Comparison of ENCODE assay signal across 8 mouse cellular contexts in genomic region chr11:81588630-81589029, GRCm38 (mm10).
A peak's percentile ranks its signal among the peaks of the same experiment; 100 is the strongest.
DNase-seq lines count a peak whose midpoint lies in the region; ATAC-seq and TF ChIP-seq lines count a peak whose summit lies in the region.

No protein-coding gene starts in this region.

- H3K36me3 ChIP-seq in ES-E14 (ENCODE audit: control insufficient read depth, insufficient read depth, low read length, poor library complexity, severe bottlenecking), result no peaks in the 10 kb centered on the region
- no peaks in the 10 kb centered on the region for H3K36me3 ChIP-seq in embryonic facial prominence, embryonic 11.5 days (replicated peaks; ENCODE audit: control insufficient read depth, insufficient read depth, low read depth, low read length)
- H3K36me3 ChIP-seq in heart, embryonic 10.5 days, result no peaks in the 10 kb centered on the region

- no peak for ATAC-seq in embryonic facial prominence, embryonic 11.5 days (replicated peaks; ENCODE audit: insufficient number of reproducible peaks, low FRiP score, low TSS enrichment, low read depth)
- no peak for ATAC-seq in activated CD4-positive, CD25-positive, alpha-beta regulatory T cell, adult 4 months

- H3K27ac ChIP-seq in ES-E14 (ENCODE audit: insufficient read depth, low read depth, low read length, poor library complexity, severe bottlenecking), result no peak overlapping the region
- no peak overlapping the region for H3K27ac ChIP-seq in embryonic facial prominence, embryonic 11.5 days (replicated peaks; ENCODE audit: low read depth, low read length)
- H3K27ac ChIP-seq in heart, embryonic 10.5 days, result no peak overlapping the region
- no peak overlapping the region; the same call in 1 of the 2 replicates for H3K27ac ChIP-seq in layer of hippocampus, adult 2 months

- WGBS in embryonic facial prominence, embryonic 11.5 days, result 11% methylated on average over 10 of the region's 10 CpGs
- WGBS in heart, embryonic 10.5 days, result 10% methylated on average over 10 of the region's 10 CpGs

- in situ Hi-C loops in ES-E14 (cut with MboI; ENCODE audit: low sequenced_read_pairs in 2 of 2, unreplicated experiment in 2 of 2), result no loop called here

- H3K4me1 ChIP-seq in ES-E14 (ENCODE audit: control insufficient read depth in 2 of 2, insufficient read depth in 2 of 2, low read length in 2 of 2, poor library complexity in 1 of 2), result peaks cover 0 to 1% of the 10 kb centered on the region in 2 experiments; a peak in 1 of 4 replicates
- no peaks in the 10 kb centered on the region for H3K4me1 ChIP-seq in embryonic facial prominence, embryonic 11.5 days (ENCODE audit: control insufficient read depth, insufficient read depth, low read length)
- peaks cover 10% of the 10 kb centered on the region; the same call in 1 of the 2 replicates for H3K4me1 ChIP-seq in heart, embryonic 10.5 days

- H3K9me3 ChIP-seq in ES-E14 (ENCODE audit: control insufficient read depth, insufficient read depth, low read depth, low read length), result no peaks in the 10 kb centered on the region
- no peaks in the 10 kb centered on the region for H3K9me3 ChIP-seq in embryonic facial prominence, embryonic 11.5 days (replicated peaks; ENCODE audit: control insufficient read depth, low read length)
- H3K9me3 ChIP-seq in heart, embryonic 10.5 days, result no peaks in the 10 kb centered on the region

- H3K9ac ChIP-seq in ES-E14 (ENCODE audit: insufficient read depth, low read depth, low read length, poor library complexity, severe bottlenecking), result no peak overlapping the region
- H3K9ac ChIP-seq in embryonic facial prominence, embryonic 11.5 days (replicated peaks; ENCODE audit: low read length), result no peak overlapping the region

- H3K27me3 ChIP-seq in embryonic facial prominence, embryonic 11.5 days (ENCODE audit: control insufficient read depth, insufficient read depth, low read length), result no peaks in the 10 kb centered on the region
- H3K27me3 ChIP-seq in heart, embryonic 10.5 days (ENCODE audit: insufficient read depth, poor library complexity, severe bottlenecking), result no peaks in the 10 kb centered on the region

- TF ChIP-seq CTCF in layer of hippocampus, adult 2 months (conservative IDR thresholded peaks at IDR 0.05), result peak; percentile 98

- H3K4me2 ChIP-seq in embryonic facial prominence, embryonic 11.5 days (ENCODE audit: low read depth, low read length), result no peak overlapping the region

- no peak overlapping the region for H3K4me3 ChIP-seq in ES-E14 (ENCODE audit: insufficient read depth in 1 of 2, low read depth in 1 of 2, low read length in 2 of 2, poor library complexity in 1 of 2, severe bottlenecking in 1 of 2)
- H3K4me3 ChIP-seq in embryonic facial prominence, embryonic 11.5 days (ENCODE audit: low read depth, low read length), result no peak overlapping the region
- H3K4me3 ChIP-seq in heart, embryonic 10.5 days, result no peak overlapping the region
- no peak overlapping the region; the same call in 1 of the 2 replicates for H3K4me3 ChIP-seq in layer of hippocampus, adult 2 months

- DNase-seq in ES-E14 (ENCODE audit: low read depth, low spot score), result peak; percentile 52
- peak; percentile 76 for DNase-seq in adrenal gland, postnatal 25 days
- peak; percentile 57 for DNase-seq in embryonic facial prominence, embryonic 11.5 days (ENCODE audit: low spot score)
- DNase-seq in heart, embryonic 10.5 days (ENCODE audit: low spot score), result peak; percentile 80
- peak; percentile 74 to 84 for DNase-seq in layer of hippocampus, adult 2 months (ENCODE audit: low spot score in 2 of 2)
- DNase-seq in lung, postnatal 10 days, result peak; percentile 76
- DNase-seq in right cerebral cortex, postnatal 25 days, result peak; percentile 78

TF ChIP-seq in ES-E14, 5 proteins besides CTCF, POLR2A, EP300 and RAD21:
- no peak for TF ChIP-seq ZC3H11A (IDR thresholded peaks at IDR 0.05; ENCODE audit: borderline replicate concordance, low read depth, low read length)
- no peak for TF ChIP-seq MAFK (IDR thresholded peaks at IDR 0.05; ENCODE audit: insufficient read depth, low read depth, low read length)
- no peak for TF ChIP-seq ZNF384 (IDR thresholded peaks at IDR 0.05; ENCODE audit: low read depth, low read length)
- no peak for TF ChIP-seq HCFC1 (IDR thresholded peaks at IDR 0.05; ENCODE audit: borderline replicate concordance, insufficient read depth, low read length)
- no peak for TF ChIP-seq CHD2 (IDR thresholded peaks at IDR 0.05; ENCODE audit: low read depth, low read length)
TF ChIP-seq in ES-E14: peak in this region for 0.
